Mouse (Mus musculus) embryonic fibroblast, embryonic 13.5 days (primary cell): ENCODE results near the gene Cd3e.

ENCODE experiments used
- CTCF ChIP-seq: IDR thresholded peaks from 2 replicates; pipeline ENCODE4 v1.5.1; 2011; ENCODE audit warnings: mild to moderate bottlenecking, control low read depth, low read length, moderate library complexity, borderline replicate concordance; ENCODE audit not compliant: insufficient read depth
- POLR2A ChIP-seq: IDR thresholded peaks from 2 replicates; pipeline ENCODE4 v1.6.1; 2011; ENCODE audit warnings: low read depth, mild to moderate bottlenecking, control low read depth, low read length, moderate library complexity

- TF ChIP-seq POLR2A: no peak
- no peak for TF ChIP-seq CTCF
These were observed 14.5 kb downstream of the Cd3e start for GRCm38 (mm10) chr9:44994962-44995361.
